Mouse (Mus musculus): ENCODE data around the gene Gulp1.

Gulp1 gene

DNA sequence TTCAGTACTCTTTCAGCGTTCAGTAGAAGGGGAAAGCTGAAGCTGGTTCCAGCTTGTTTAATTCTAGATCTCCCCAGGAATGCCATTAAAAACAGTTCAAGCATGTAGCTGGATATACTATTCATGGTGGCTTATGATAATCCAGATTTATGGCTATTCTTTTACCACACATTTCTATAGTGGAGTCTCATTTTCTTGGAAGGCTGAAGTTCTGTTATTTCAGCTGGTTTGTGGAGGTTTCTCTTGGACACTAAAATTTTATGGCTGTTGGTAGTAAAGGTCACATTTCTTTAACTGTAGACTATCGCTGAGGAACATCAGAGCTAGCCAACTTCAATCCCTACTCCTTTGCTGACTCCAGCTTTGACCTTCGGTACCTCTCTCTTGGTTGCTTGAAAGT, 29.1 kb downstream of the Gulp1 start:
- Histone ChIP-seq H3K4me1 (replicated peaks; ENCODE audit: low read depth, low read length) (no peaks in the 10 kb centered on the region), H3K4me3 (replicated peaks; ENCODE audit: low read length) (no peak overlapping the region), H3K27me3 (ENCODE audit: insufficient read depth, low read length) (no peaks in the 10 kb centered on the region), H3K9me3 (ENCODE audit: low read length) (no peaks in the 10 kb centered on the region), H3K36me3 (ENCODE audit: insufficient read depth, low read length) (no peaks in the 10 kb centered on the region)
- TF ChIP-seq NANOG (IDR thresholded peaks at IDR 0.05; ENCODE audit: borderline replicate concordance, low read length) (no peak), CTCF (conservative IDR thresholded peaks at IDR 0.05; ENCODE audit: low read length) (no peak), POU5F1 (IDR thresholded peaks at IDR 0.05; ENCODE audit: borderline replicate concordance, low read length) (no peak)

DNA sequence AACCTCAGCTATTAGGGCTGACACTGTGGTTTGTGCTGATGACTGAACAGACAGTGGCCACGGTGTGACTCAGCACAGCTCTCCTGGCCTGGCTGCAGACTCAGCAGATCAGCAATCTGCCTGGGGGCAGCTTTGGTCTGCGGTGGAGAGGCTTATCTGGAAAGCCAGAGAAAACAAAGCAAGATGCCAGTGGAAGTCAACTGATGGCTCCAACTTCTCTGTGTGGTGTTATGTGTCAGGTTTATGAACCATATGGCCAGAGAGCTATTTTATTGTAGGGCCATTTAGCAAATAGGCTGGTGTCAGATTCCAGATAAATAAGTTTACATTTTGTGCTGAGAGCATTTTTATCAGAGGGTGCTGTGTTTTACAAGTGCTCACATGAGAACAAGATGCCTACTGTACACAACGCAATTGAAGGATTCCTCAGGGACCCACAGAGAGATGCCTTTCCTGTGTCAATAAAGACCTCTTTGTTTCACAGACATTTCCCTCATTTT, 33.6 kb downstream of the Gulp1 start:
- no peaks in the 10 kb centered on the region for H3K4me1 ChIP-seq (replicated peaks; ENCODE audit: low read depth, low read length)
- H3K9me3 ChIP-seq (ENCODE audit: low read length): no peaks in the 10 kb centered on the region
- no peak overlapping the region for H3K4me3 ChIP-seq (replicated peaks; ENCODE audit: low read length)
- no peaks in the 10 kb centered on the region for H3K27me3 ChIP-seq (ENCODE audit: insufficient read depth, low read length)
- no peaks in the 10 kb centered on the region for H3K36me3 ChIP-seq (ENCODE audit: insufficient read depth, low read length)
- TF ChIP-seq NANOG (IDR thresholded peaks at IDR 0.05; ENCODE audit: borderline replicate concordance, low read length) (no peak), CTCF (conservative IDR thresholded peaks at IDR 0.05; ENCODE audit: low read length) (no peak), POU5F1 (IDR thresholded peaks at IDR 0.05; ENCODE audit: borderline replicate concordance, low read length) (no peak)

DNA sequence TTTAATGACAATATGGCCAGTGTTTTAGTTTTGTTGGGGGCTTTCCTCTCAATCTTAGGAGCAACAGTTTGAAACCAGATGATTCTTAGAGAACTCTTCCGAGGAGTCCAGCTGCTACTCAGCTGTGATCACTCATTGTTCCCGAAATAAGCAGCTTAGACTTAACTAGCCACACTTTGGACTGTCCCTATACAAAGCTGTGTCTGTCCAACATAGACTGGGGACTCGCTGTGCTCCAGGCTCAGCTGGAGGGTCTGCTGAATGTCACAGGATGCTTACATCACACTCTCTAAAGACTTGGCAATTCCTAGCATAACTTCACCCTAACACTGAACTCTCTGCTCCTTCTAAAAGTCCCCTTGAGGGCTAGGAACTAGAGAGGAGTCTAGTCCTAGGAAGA, 40.4 kb downstream of the Gulp1 start:
- Histone ChIP-seq H3K4me3 (replicated peaks; ENCODE audit: low read length) (no peak overlapping the region), H3K36me3 (ENCODE audit: insufficient read depth, low read length) (no peaks in the 10 kb centered on the region), H3K4me1 (replicated peaks; ENCODE audit: low read depth, low read length) (no peaks in the 10 kb centered on the region), H3K9me3 (ENCODE audit: low read length) (no peaks in the 10 kb centered on the region), H3K27me3 (ENCODE audit: insufficient read depth, low read length) (no peaks in the 10 kb centered on the region)
- no peak for TF ChIP-seq NANOG (IDR thresholded peaks at IDR 0.05; ENCODE audit: borderline replicate concordance, low read length)
- no peak for TF ChIP-seq POU5F1 (IDR thresholded peaks at IDR 0.05; ENCODE audit: borderline replicate concordance, low read length)
- TF ChIP-seq CTCF (conservative IDR thresholded peaks at IDR 0.05; ENCODE audit: low read length): no peak

DNA sequence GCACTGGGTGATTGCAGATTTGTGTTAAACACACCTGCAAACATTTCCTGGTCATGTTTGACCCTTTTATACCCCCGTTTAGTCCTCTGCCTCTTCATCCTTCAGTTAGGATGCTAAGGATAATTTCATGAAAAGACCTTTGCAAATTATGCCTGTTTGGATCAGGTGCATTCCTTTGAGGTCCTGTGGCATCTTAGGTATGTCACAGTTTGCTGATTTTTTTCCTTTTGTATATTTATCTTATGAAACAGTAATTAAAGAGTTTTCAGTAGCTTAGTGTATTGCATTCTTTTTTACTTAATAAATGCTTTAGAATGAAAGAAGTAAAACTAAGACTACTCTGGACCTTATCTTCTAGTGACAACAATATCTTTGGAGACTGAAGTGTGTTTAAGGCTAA, 41.8 kb downstream of the Gulp1 start:
- Histone ChIP-seq H3K27me3 (ENCODE audit: insufficient read depth, low read length) (no peaks in the 10 kb centered on the region), H3K4me1 (replicated peaks; ENCODE audit: low read depth, low read length) (no peaks in the 10 kb centered on the region), H3K9me3 (ENCODE audit: low read length) (no peaks in the 10 kb centered on the region), H3K36me3 (ENCODE audit: insufficient read depth, low read length) (no peaks in the 10 kb centered on the region), H3K4me3 (replicated peaks; ENCODE audit: low read length) (no peak overlapping the region)
- no peak for TF ChIP-seq POU5F1 (IDR thresholded peaks at IDR 0.05; ENCODE audit: borderline replicate concordance, low read length)
- no peak for TF ChIP-seq NANOG (IDR thresholded peaks at IDR 0.05; ENCODE audit: borderline replicate concordance, low read length)
- TF ChIP-seq CTCF (conservative IDR thresholded peaks at IDR 0.05; ENCODE audit: low read length): no peak

DNA sequence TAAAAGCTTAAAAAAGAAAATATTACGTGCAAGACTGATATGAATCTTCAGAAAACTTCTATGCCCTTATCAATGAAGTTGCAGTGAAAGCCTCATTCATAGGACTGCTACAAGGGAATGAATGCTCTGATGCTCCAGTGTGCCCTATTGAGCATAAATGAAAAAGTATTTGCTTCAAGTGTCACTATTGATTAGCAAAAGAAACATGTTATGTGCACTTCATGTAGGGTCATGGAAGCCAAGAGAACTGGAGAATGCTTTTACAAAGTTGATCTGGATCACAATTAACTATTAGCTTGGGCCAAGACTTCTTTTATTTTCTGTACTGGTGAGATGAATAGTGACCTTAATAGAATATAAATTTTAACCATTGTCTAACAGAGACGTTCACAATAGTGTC, 47.0 kb downstream of the Gulp1 start:
- no peaks in the 10 kb centered on the region for H3K4me1 ChIP-seq (replicated peaks; ENCODE audit: low read depth, low read length)
- H3K36me3 ChIP-seq (ENCODE audit: insufficient read depth, low read length): no peaks in the 10 kb centered on the region
- no peak overlapping the region for H3K4me3 ChIP-seq (replicated peaks; ENCODE audit: low read length)
- no peaks in the 10 kb centered on the region for H3K9me3 ChIP-seq (ENCODE audit: low read length)
- H3K27me3 ChIP-seq (ENCODE audit: insufficient read depth, low read length): no peaks in the 10 kb centered on the region
- no peak for TF ChIP-seq CTCF (conservative IDR thresholded peaks at IDR 0.05; ENCODE audit: low read length)
- no peak for TF ChIP-seq NANOG (IDR thresholded peaks at IDR 0.05; ENCODE audit: borderline replicate concordance, low read length)
- TF ChIP-seq POU5F1 (IDR thresholded peaks at IDR 0.05; ENCODE audit: borderline replicate concordance, low read length): no peak

DNA sequence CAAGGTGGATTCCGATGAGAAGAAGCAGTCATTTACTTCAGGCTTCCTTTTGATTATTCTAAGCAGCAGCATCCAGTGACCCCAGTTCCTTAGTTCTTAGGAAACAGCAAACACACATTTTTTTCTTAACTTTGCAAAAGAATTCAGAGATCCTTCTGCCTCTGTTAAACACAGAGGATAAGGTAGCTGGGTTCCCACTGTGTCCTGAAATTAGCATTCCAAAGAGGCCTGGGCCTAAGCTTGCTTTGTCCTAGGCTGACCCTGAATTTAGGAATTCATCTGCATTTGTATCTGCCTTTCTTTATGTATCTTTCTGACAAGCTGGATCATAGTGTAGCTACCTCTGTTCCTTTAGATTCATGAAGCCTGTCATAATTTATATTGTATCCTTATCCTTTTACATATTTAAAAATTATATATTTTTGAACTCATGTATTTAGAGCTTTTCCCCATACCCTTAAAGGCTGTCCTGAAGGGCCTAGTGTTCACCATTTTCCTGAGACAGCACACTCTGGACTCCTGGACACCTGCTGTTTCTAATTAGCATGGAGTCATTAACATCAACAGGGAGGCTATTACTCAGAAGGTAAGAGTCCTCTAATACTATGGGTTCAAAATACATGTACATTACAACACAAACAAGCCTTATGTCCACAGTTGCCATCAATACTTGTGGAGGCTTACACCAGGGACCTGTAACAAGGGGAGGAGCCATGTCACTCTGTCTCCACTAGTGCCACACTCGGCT, 62.2 kb downstream of the Gulp1 start:
- H3K27me3 ChIP-seq (ENCODE audit: insufficient read depth, low read length): no peaks in the 10 kb centered on the region
- H3K4me1 ChIP-seq (replicated peaks; ENCODE audit: low read depth, low read length): peaks cover 19% of the 10 kb centered on the region
- no peak overlapping the region for H3K4me3 ChIP-seq (replicated peaks; ENCODE audit: low read length)
- H3K36me3 ChIP-seq (ENCODE audit: insufficient read depth, low read length): no peaks in the 10 kb centered on the region
- H3K9me3 ChIP-seq (ENCODE audit: low read length): no peaks in the 10 kb centered on the region
- TF ChIP-seq CTCF (conservative IDR thresholded peaks at IDR 0.05; ENCODE audit: low read length) (no peak), POU5F1 (IDR thresholded peaks at IDR 0.05; ENCODE audit: borderline replicate concordance, low read length) (peak; percentile 34; the same call in 1 of the 2 replicates), NANOG (IDR thresholded peaks at IDR 0.05; ENCODE audit: borderline replicate concordance, low read length) (peak; percentile 59; the same call in 1 of the 2 replicates)

DNA sequence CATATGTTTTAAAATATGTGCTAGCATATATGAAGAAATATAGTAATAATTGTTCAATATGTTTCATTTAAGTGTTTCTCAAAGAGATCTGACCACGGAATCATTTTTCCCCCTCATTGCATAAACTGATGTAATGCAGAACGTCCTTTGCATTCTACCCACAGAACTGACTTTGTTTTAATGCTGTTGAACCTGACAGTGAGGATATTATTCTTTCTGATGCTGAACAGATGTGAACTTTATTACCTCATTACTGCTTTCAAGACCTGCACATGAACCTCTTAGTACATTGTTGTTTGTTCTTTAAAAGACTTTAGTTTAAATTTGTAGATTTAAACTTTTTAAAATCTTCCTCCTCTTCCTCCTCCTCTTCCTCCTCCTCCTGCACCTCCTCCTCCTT, 67.4 kb downstream of the Gulp1 start:
- no peaks in the 10 kb centered on the region for H3K27me3 ChIP-seq (ENCODE audit: insufficient read depth, low read length)
- no peaks in the 10 kb centered on the region for H3K9me3 ChIP-seq (ENCODE audit: low read length)
- H3K4me3 ChIP-seq (replicated peaks; ENCODE audit: low read length): no peak overlapping the region
- TF ChIP-seq NANOG (IDR thresholded peaks at IDR 0.05; ENCODE audit: borderline replicate concordance, low read length) (no peak), CTCF (conservative IDR thresholded peaks at IDR 0.05; ENCODE audit: low read length) (no peak), POU5F1 (IDR thresholded peaks at IDR 0.05; ENCODE audit: borderline replicate concordance, low read length) (no peak)
- H3K4me1 ChIP-seq (replicated peaks; ENCODE audit: low read depth, low read length): peaks cover 9% of the 10 kb centered on the region
- no peaks in the 10 kb centered on the region for H3K36me3 ChIP-seq (ENCODE audit: insufficient read depth, low read length)

DNA sequence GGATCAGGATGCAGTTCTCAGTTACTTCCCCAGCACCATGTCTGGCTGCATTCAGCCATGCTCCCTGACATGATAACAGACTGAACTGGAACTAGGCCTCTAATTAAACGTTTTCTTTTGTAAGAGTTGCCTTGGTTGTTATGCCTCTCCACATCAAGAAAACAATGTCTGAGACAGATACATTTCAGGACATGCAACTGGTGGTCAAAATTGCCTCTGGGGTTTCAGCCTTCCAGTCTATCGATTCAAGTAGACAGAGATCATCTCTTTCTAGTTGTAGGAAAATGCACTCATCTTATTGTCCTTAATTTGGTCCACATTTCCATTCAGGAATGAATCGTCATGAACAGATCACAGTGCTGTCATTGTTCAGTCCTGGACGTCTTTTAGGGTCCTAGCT, 83.2 kb downstream of the Gulp1 start:
- no peak overlapping the region for H3K4me3 ChIP-seq (replicated peaks; ENCODE audit: low read length)
- H3K27me3 ChIP-seq (ENCODE audit: insufficient read depth, low read length): no peaks in the 10 kb centered on the region
- TF ChIP-seq CTCF (conservative IDR thresholded peaks at IDR 0.05; ENCODE audit: low read length): no peak
- no peak for TF ChIP-seq NANOG (IDR thresholded peaks at IDR 0.05; ENCODE audit: borderline replicate concordance, low read length)
- TF ChIP-seq POU5F1 (IDR thresholded peaks at IDR 0.05; ENCODE audit: borderline replicate concordance, low read length): no peak
- no peaks in the 10 kb centered on the region for H3K36me3 ChIP-seq (ENCODE audit: insufficient read depth, low read length)
- no peaks in the 10 kb centered on the region for H3K4me1 ChIP-seq (replicated peaks; ENCODE audit: low read depth, low read length)
- no peaks in the 10 kb centered on the region for H3K9me3 ChIP-seq (ENCODE audit: low read length)

Measured in E14TG2a.4 (cell line).